Mouse (Mus musculus): ENCODE results near the gene Fosl2.
A peak's percentile ranks its signal among the peaks of the same experiment; 100 is the strongest.

The Fosl2 gene

DNA sequence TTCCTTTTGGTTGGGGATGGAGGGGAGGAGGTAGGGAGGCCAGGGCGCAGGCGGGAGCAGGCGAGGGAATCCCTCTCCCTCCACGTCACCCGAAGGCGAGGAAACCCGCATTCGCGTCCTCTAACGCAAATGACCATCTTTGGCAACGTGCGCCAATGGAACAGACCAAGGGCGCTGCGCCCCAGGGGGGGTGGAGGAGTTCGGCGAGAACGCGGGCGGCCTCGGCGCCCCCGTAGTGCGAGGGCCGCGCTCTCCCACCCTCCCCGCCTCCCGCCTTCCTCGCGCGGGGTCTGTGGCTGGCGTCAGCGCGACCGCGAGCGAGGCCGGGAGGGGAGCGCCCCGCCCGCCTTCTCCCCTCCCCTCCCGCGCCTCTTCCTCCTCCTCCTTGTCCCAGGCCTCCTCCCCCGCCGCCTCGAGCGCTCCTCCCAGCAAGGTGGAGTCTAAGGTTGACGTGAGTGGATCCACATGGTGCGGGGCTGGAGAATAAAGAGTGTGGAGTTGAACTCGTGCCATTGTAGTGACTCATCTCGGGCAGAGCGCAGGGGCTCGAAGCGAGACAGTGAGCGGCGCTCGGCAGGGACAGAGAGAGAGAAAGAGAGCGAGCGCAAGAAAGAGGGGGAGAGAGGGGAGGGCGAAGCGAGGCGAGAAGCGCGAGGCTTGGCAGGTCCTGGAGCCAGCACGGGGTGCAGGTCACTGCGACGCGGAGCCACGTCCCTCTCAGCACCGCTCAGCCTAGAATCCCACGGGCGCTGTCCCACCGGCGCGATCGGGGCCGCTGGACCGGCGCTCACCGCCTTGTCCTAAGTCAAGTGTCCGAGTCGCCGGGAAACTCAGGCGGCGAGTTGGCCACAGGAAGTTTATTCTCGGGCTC, at the start of gene Fosl2:
Gene Fosl2 (plus strand): TSS at position 466 of the 871 bp plus-strand sequence.
- peak; percentile 86 for DNase-seq (ENCODE audit: low read depth, low spot score)

GRCm38 (mm10) chr5:32085971-32086370, 49.6 kb upstream of the Fosl2 start:
- no peak for DNase-seq (ENCODE audit: low read depth, low spot score)

GRCm38 (mm10) chr5:32086526-32087090, 49.0 kb upstream of the Fosl2 start:
- no peak for DNase-seq (ENCODE audit: low read depth, low spot score)

DNA sequence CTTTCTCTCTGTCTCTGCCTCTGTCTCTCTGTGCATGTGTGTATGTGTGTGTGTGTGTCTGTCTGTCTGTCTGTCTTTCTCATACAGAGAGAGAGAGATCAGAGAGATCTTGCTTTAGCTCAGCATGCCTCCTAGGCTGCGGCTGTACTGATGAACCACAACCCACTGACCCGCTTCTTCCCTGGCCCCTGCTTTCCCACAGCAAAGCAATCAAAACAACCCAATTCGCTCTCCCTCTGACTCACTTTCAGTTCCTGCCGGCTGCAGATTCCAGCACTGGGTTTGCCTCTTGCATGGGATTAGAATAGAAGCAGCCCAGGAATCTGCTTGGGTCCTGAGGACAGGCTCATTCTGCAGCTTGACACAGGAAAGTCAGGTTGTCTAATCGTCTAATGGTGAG, 46.1 kb upstream of the Fosl2 start:
- no peak for DNase-seq (ENCODE audit: low read depth, low spot score)

DNA sequence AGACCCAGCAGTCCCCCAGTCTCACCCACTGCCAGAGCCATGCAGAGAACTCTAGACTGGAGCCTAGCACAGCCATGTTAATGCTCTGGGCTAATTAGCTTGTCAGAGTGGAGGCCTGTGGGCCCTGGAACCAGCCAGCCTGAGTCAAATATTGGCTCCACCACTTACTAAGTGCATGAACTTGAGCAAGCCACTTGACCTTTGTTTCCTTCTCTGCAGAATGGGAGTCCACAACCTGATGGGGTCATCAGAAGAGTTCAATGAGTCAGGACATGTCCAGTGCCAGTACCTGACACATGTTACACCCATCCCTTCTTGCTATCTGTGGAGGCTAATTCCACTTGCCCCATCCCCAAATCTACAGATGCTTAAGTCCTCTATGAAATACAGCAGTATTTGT, 43.3 kb upstream of the Fosl2 start:
- no peak for DNase-seq (ENCODE audit: low read depth, low spot score)

- no peak for DNase-seq (ENCODE audit: low read depth, low spot score)
These were observed 36.9 kb upstream of the Fosl2 start for GRCm38 (mm10) chr5:32098691-32099090.

DNA sequence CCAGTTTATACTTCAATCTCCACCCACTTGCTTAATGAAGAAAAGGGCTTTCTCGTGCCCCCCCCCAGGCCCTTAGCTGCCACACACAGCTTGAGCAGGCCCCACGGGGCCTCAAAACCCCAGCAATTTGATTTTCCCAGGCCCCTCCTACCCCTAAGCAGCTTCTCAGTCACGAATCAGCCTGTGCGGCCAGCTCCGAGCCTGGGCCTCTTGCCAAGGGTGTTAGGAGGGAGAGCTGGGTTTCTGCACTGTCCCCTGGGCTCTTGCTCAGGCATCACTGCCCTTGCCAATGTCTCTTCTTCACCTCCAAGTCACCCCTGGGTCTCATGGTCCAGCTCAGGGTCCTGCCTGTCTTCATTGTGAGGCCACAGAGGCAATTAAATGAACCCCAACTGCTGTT, 33.1 kb upstream of the Fosl2 start:
- no peak for DNase-seq (ENCODE audit: low read depth, low spot score)

DNA sequence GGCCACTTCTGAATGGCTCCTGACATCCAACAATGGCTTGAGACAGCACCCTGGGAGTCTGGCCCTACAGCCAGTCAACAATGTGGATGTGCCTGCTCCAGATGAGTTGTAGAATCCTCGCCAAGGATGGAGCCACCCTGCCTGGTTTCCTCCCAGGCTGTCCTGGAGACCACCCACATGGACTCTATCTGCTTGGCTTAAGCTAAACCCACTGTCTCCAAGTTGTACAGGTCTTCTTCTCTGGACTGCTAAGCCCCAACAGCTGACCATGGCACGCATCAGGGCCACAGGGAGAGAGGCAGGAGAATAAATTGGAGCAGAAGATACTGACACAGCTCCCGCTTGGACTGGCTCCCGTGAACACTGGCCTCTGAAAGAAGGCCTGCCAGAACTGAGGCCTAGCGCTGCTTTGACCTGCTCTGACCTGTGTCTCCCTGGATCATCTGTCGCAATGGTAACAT, 32.6 kb upstream of the Fosl2 start:
- DNase-seq (ENCODE audit: low read depth, low spot score) = no peak

- DNase-seq (ENCODE audit: low read depth, low spot score) = no peak
These were observed 32.1 kb upstream of the Fosl2 start for GRCm38 (mm10) chr5:32103545-32103944.

DNA sequence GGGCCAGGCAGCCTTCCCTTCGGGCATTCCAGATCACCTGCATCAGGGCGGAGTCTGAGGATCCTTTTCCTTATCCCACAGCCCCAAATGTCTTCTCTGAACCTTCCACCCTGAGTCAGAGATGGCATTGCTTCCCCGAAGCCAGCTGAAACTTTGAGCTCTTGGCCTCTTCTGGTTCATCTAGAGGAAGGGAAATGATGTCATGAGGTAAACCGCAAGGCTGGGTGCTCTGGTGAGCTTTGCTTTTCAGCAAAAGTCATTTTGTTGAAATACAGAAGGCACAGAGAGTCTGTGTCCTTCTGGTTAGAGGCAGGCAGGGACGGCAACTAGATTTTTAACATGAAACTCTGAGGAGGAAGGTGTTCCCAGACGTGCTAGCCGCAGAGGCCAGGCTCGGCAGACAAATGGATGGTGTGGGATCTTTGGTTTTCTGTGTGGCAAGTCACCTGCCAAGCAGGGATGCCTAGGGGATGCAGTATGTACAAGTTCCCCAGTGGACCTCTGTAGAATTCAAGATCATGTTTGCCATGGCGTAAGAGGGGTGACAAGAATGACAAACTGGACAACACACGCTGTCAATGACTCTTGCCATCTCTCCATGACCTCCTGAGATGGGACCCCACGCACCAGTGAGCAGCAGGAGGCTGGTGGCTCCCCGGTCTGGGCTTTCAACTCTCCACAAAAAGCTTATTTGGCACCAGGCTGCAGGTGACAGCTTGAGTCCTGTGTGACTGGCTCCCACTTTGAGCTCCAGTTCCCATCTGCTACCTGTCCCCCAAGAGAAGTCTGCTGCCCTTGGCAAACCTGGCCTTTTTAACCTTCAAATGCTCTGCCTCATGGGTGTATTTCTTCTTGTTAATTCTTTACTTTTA, 31.2 kb upstream of the Fosl2 start:
- DNase-seq (ENCODE audit: low read depth, low spot score) = no peak

DNA sequence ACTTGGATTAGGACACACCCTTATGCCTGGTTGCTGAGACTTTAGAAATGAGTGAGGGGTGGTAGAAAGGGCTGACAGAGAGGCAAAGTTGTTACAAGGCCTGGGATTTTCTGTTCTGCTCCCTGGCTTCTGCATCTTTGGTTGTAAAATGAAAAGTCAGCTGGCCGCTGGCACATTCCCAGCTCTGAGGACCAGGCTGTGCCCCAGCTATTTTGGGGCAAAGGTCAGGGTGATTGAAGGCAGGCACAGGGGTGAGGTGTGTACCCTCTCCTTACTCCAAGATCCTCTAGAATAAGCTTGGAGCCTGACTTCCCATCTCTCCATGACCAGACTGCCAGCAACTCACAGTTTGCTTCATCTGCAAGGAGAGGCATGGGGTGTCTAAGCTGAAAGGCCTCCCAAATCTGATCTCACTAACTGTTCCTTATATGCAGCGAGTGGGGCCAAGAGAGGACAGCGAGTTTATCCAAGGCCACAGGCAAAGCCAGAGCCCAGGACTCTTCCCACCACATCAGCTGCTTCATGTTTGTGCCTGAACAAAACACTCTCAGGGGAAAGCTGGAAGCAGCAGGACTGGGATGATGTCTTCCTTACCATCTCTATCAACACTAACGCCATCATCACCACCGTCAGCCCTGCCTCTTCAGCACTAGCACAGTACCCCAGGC, 29.0 kb upstream of the Fosl2 start:
- DNase-seq (ENCODE audit: low read depth, low spot score) = no peak

DNA sequence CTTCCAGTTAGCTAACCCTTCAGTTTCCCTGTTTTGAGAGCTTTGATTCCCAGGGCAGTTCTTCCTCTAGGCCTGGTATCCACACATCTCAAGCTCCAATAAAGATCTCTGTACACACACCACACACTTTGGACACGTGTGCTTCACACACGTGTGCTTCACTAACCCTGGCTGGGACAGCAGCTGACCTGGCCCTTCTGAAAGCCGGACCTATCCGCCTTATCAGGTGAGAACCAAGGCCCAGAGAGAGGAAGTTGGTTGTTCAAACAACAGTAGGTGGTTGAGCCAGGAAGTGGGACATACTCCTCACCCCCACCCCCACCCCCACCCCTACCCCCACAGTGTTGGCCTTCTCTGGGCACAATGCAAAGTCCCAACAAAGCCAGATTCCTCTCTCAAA, 24.9 kb upstream of the Fosl2 start:
- no peak for DNase-seq (ENCODE audit: low read depth, low spot score)

- no peak for DNase-seq (ENCODE audit: low read depth, low spot score)
These were observed 23.2 kb upstream of the Fosl2 start for GRCm38 (mm10) chr5:32112206-32112916.

DNA sequence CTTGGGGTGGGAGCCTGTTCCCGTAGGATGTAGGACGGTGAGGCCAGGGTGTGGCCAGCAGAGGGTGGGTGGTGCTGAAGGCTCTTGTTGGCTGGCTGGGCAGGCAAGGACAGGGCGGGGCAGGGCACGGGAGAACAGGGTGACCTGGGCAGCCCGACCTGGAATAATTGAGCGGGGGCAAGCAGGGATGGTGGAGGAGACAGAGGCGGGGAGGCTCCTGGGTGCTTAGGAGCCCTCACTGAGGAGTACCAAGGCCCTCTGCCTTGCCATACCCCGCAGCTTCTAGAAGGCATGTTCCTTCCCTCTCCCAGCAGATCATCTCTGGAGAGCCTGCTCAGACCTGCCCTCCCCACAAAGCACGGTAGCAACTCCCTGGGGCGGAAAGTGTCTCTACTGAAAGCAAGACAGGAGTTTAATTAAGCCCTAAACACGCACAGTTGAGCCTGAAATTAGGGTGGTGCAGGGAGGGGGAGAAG, 14.7 kb upstream of the Fosl2 start:
- peak; percentile 35 for DNase-seq (ENCODE audit: low read depth, low spot score)

- no peak for DNase-seq (ENCODE audit: low read depth, low spot score)
These were observed 13.7 kb upstream of the Fosl2 start for GRCm38 (mm10) chr5:32121936-32122335.

- no peak for DNase-seq (ENCODE audit: low read depth, low spot score)
These were observed 13.2 kb upstream of the Fosl2 start for GRCm38 (mm10) chr5:32122363-32122762.

DNA sequence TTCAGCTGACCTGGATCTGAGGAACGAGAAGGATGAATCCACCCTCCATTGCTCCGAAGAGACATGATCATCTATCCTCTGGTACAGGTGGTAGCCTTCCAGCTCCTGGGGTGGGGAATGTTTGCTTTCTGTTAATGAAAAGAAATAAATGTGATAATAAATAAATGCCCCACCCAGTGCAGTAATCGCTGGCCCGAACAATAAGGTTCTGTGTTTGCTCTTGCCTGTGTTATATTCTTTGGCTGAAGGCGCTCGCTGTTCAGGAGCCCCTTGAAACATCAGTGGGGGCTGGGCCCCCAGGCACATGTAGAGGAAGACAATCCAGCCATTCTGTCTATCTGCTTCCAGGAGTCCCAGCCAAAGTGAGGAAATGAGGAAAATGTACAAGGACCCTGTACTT, 10.6 kb upstream of the Fosl2 start:
- DNase-seq (ENCODE audit: low read depth, low spot score) = no peak

DNA sequence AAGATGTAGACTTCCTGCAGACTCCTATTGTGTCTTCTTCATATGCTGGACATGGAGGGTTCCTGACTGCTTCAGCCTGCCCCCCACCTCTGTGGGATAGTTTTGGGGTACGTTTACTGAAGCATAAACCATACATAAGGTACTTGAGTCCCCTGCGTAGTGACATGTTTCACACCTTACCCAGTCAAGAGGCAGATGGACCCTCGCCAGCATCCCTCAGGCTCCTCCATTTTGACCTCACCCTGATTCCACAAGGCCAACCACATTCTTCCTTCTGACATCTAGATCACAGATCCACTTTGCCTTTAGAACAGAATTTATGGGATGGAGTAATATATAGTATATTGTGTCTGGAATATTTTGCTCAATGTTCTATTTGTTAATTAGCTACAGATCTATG, 8.4 kb upstream of the Fosl2 start:
- no peak for DNase-seq (ENCODE audit: low read depth, low spot score)

GRCm38 (mm10) chr5:32127927-32128326, 7.7 kb upstream of the Fosl2 start:
- DNase-seq (ENCODE audit: low read depth, low spot score) = no peak

- peak; percentile 56 for DNase-seq (ENCODE audit: low read depth, low spot score)
These were observed 2.6 kb upstream of the Fosl2 start for GRCm38 (mm10) chr5:32132971-32133501.

All from forelimb bud, embryonic 11.5 days (tissue).